Mouse (Mus musculus) cerebellum, adult 11 months (tissue): ENCODE results near the gene Ano6.
A peak's percentile ranks its signal among the peaks of the same experiment; 100 is the strongest.

ENCODE experiments used
- DNase-seq: peaks from one replicate; pipeline ENCODE4 v3.0.0; 2022

Gene Ano6

DNA sequence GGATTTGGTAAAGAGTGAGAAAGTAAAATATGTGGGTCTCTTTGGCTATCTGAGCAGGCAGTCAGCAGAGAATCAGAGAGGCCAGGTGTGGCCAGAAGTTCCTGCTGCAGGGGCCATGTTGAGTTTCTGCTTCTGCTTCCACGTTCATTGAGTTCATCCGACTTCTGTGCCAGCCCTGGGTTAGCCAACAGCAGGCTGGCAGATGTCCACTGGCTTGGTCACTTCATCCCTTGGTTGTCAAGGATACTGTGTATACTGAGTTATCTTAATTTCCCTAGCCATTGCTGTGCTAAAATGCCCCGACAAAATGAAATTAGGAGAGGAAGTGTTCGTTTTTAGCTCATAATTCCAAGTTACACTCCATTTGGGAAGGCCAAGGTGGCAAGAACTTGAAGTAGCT, 21.1 kb upstream of the Ano6 start:
- no peak for DNase-seq

DNA sequence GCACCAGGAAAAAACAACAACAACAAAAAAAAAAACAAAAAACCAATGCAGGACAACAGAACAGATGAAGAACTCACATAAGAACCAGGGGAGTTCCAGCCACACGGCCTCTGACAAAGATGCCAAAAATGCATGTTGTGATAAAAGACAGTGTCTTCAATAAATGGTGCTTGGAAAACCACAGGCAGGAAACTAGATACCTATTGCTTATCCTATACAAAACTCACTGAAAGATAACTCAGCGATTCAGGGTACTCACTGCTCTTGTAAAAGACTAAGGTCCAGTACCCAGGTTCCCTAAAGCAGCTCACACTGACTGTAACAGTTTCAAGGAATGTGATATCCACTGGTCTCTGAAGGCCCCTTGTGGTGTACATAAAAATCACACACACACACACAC, 20.3 kb upstream of the Ano6 start:
- DNase-seq, result no peak

DNA sequence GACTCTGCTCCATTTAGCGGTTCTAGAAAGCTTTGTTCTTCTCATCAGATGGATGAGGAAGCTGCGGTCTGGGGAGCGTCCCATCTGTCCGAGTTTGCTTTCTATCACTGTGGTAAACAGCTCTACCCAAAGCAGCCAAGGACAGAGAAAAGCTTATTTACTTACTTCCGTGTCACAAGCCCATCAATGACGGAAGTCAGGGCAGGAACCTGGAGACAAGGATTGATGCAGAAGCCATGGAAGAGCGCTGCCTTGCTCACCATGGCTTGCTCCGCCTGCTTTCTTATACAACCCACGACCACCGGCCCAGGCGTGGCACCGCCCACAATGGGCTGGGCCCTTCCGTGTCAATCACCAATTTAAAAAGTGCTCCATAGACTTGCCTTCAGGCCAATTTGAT, 18.3 kb upstream of the Ano6 start:
- DNase-seq, result no peak

- peak; percentile 18 for DNase-seq
Observed at GRCm38 (mm10) chr15:95772861-95773836, 17.5 kb upstream of the Ano6 start.

- no peak for DNase-seq
Observed at GRCm38 (mm10) chr15:95774197-95774596, 16.4 kb upstream of the Ano6 start.

DNA sequence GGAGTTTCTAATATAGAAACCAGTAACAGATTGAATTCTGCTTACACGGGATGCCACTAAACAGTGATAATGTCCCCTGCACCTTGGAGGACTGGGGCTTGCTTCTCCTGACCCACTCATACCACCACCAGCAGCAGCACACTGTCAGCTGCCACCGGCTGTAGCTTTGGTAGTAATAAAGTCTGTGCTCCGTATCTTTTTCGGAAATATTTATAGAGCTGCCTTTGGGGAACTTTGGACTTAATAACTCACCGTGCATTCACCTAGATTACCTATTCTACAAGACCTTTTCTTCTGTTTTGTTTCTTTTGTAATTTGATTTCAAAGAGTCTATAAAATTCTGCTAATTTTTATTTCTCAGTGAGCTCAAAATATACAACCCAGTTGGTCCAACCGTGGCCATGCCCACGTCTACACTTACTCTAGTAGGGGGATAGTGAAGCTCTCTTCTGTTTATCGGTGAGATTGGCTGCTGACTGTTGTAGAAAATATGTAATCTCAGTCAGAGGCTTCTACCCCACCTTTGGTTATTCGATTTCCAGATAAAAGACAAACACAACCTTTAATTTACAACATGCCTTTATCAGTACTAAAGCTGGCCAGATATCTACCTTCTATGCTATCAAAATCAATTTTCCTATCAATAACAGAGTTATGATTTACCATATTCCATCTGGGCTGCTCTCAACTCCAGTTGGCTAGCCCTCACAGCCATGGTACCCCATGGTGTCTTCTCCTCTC, 15.8 kb upstream of the Ano6 start:
- DNase-seq, result no peak

- no peak for DNase-seq
Observed at GRCm38 (mm10) chr15:95777743-95778142, 12.9 kb upstream of the Ano6 start.

- DNase-seq, result no peak
Observed at GRCm38 (mm10) chr15:95778710-95779109, 11.9 kb upstream of the Ano6 start.

DNA sequence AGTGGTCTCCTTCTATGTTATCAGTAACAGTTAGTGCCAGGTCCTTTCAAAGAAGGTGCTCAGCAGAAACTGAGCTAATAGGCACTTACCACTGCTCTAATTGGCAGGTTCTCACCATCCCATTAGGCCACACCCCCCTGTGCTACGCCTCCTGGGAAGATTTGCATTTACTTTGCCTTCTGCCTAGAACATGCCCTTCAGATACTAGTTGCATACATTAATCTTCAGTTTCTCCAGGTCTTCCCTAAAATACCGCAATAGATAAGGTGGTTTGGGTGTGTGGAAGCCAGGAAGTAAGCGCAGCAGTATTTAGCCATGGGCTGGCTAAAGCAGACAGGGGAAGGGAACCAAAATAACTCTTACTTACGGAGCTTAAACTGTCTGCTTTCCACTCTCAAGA, 4.0 kb upstream of the Ano6 start:
- DNase-seq, result no peak

DNA sequence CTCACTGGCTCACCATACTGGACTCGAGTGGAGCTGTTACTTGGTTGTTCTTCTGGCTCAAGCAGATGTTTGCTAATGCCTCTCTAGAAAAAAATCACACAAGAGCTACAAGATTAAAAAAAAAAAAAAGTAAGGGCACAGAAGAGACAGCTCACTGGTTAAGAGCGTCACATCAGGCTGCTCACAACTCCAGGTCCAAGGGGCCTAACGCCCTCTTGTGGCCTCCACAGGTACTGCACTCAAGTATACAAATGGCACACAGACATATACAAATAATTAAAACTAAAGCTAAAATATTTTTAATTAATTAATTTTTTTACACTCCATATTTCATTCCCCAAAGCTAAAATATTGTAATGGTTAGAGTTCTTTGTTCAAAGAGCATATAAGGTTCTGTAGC, 3.1 kb upstream of the Ano6 start:
- DNase-seq, result no peak

DNA sequence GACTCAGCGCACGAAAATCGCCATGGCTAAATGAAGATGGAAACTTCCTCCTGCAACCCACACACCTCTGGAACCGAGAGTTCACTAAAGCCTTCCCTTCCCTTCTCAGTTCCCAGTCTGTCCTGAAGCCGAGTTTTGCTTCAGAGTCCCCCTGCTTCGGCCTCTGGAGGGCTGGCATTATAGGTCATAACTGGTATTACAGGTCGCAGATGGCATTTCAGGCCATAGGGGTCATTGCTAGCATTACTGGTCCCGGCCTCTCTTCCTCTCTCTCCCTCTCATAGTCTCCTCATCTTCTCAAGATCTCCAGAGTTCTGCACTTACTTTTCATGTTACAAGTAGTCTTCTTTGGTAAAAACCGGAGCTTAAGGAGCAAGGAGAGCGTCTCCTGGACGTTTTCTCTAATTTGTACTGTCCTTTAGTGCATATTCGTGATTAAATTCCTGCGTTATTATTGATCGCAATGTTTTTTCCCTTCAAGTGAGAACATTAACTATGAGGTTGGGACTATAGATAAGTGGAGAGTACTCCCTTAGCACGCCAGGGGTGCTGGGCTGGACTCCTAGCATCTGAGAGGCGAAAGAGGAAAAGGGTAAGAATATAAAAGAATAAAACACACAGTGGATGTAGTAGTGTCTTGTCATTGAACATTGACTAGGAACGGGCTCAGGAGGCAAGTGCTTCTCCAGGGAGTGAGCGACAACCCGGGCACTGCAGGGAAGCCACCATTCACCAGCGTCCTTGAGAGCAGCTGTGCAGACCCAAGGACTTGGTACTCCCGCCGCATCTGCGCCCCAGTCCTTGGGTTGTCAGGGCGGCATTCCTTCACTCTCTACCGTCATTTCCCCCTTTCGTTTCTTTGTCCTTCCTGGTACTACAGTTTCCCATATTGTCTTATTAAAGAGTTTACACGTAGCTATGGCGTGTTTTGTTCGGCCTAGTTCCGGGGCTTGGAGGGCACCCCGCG, 798 bp upstream of the Ano6 start:
- DNase-seq, result no peak

GRCm38 (mm10) chr15:95791141-95791791, 623 bp downstream of the Ano6 start:
- DNase-seq, result no peak

DNA sequence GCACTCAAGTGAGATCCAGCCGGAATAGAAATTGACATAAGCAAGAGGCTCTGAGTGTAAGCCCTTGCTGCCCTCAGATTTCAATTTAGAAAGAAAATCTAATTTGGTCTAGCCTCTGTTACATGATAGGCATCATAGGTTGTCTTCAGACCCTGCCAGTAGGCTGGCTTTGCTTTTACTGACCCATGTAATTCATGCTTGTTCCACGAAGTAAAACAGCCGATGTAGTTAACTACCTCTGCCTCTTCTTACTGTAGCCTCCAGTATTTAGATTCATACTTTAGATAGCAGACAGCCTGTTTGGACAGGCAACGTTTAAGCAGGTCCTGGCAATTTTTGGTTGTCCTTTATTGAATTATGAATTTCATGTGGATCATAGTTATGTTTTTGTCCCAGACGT, 1.2 kb downstream of the Ano6 start:
- DNase-seq, result no peak

DNA sequence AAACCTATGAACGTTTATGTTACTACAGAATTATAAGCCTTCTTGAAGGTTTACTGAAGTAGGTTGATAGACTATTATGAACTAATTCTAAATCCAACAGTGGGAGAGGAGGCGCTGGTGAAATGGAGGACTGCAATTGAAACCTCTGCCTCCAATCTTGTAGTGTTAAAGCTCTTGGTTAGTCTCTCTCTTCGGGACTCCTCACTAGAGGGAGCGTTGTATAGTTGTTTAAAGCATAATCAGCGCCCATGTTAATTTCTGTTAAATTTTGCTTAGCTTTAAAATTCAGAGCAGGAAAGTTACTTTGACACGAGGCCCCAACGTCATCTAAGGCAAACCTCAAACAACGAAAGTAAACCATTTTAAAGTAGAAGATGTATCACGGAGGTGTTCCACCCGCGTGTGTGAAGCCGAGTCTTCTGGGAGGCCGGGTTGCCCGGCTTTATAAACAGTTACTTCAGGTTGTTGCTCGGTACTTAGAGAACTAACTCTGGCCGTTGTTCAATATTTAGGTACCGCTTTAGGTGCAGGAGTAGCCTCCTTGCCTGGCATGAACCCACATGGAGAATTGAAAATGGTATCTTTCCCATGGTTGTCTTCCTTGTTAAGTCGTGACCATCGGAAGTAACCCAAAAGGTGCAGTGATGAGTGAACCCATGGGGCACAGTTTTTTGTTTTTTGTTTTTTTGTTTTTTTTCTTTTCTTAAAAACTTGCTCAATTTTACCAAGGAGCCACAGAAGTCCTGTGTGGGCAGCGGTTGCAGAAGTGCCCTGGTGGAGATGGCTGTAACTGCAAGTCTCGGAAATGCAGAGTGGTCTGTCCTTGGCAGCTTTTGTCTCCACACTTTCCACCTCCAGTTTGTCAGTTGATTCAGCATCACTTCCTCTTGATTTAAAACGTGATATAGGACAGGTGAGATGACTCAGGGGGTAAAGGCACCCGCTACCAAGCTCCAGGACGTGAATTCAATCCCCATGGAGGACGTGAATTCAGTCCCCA, 1.9 kb downstream of the Ano6 start:
- DNase-seq, result no peak

DNA sequence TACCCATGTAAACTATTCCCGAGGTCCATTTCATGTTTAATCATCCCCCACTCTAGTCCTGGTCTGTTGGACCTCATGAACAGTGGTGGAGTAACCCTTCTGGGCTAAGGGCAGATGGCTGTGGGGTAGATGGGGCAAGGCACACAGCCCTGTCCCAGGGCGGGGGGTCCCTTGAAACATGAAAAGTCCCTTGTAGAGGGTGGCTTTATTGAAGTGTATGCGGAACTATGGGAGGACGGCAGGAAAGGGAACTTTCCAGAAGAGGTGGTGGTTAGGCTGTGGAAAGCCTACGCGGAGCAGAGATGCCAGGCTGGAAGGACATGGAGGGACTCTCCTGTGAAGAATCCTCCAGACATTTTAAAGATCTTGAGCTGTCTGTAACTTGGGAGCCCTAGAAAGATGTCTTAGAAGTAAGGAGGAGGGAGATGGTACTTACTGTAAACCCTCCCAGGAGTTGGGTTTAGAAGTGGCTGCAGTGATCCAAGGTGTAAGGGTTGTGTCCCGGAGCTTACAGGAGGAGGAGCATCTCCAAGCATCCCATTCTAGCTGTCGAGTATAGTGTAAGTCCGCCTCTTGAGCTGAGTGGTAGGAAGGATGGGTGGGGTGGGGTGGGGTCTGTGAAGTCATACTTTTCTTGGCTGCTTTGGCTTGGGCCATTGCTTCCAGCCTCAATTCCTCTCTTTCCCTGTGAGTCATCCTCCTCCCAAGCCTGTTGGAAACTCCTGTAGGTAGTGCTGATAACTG, 3.3 kb downstream of the Ano6 start:
- no peak for DNase-seq

DNA sequence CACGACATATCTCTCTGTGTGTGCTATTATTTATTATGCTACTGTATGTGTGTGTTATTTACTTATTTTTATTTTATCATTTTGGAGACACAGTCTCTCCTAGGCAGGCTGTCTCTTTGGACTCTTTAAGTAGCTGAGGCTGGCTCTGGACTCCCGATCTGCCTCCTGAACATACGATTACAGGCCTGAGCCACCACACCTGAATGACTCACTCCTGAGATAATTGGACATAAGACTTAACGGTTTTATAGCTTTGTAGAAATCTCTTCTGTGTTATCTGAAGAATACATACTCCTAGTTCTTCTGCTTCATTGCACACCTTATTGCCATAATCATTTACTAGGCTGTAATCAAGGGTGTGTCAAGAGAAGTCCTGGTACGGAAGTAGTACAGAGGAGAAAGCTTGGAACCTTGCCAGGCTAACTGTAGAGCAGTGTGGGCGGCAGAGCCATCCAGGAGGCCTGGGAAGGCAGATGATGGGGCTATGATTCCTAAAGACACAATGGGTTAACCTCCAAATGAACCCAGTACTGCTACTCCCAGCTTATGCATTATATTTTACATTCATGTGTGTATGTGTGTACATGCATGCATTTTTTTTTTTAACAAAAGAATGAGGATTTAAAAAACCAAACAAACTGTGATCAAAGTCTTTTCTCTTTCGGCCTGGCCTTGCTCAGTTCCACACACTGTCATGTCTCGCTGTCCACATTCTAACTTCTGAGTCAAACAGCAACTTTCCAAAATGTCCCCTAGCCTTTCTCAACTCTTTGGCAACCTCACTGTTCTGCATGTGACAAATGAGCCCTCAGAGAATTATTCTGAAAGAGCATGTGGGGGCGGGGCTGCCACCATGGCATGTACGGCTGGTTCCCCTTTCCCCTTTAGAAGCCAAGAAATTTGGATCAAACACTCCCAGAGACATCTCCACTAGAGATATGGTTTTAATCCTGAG, 4.2 kb downstream of the Ano6 start:
- no peak for DNase-seq

GRCm38 (mm10) chr15:95796062-95796461, 5.4 kb downstream of the Ano6 start:
- DNase-seq, result no peak

- DNase-seq, result no peak
Observed at GRCm38 (mm10) chr15:95797144-95797983, 6.7 kb downstream of the Ano6 start.
